Comparison of ENCODE assay signal across 9 mouse cellular contexts in the genomic region with DNA sequence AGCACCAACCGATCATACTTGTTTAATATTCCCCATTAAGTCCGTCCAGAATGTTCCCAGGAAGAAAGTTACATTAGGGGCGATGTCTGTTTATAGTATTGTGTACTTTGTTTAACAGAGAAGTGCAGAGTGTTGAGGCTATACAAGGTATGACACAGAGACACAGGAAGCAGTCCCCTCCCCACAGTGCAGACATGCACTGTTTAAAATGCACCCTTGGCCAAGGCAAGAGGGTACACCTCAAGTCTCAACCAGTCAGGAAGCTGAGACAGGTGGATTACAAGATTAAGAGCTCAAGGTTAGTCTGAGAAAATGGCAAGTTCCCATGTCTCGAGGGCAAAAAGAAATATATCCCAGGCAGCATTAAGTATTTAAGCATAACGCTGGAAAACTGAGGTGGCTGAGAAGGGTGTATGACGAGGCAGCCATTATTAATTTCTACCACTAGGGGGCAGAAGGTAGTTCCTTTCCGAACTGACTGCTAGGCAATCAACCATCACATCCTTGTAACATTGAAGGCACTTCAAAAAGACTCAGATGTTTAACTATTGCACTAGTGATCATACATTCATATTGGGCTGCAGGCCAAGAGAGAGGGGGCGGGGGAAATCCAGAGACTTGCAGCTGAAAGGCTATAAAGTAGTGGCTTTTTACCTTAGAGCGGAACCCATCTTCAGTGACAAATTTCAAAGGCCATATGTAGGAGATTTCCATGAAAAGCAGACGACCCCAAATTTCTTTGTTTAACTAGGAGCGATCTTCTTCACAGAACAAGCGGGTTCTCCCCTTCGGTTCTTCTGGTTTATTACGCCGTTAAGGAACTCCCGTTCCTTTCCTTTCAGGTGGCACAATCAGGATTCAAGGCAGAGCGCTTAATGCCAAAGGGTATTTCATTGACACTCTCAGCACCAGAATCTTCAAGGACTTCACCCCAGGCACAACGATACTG. TPM values are rescaled to one million over a fixed set of nuclear protein-coding genes. Genes with fewer than 3 reads are reported as not detected.
DNase-seq lines count a peak whose midpoint lies in the region; ATAC-seq and TF ChIP-seq lines count a peak whose summit lies in the region.
"Had no signal": no experiment of that assay in that cellular context is flagged by ENCODE, and none has a peak within 500 bp of the region (broad histone marks: within the 10 kb centered on the region; RNA-seq: fewer than 3 reads in every experiment).

No protein-coding gene starts in this region.

- peak; percentile 61 for TF ChIP-seq CTCF in heart, postnatal 0 days (IDR thresholded peaks at IDR 0.05; ENCODE audit: low read depth)

- H3K4me2 ChIP-seq in heart, postnatal 0 days (ENCODE audit: low read depth, low read length): no peak overlapping the region

- TF ChIP-seq EP300 in heart, postnatal 0 days (IDR thresholded peaks at IDR 0.05; ENCODE audit: low read depth): no peak

- DNase-seq in CD4-positive, CD25-positive, alpha-beta regulatory T cell, adult 2 months (ENCODE audit: low read depth, low spot score): peak; percentile 10
- peak; percentile 53 for DNase-seq in ES-CJ7 (ENCODE audit: low read depth, low spot score)
- DNase-seq in cerebellum, postnatal 36 days: peak; percentile 3 to 31
- no peak for DNase-seq in heart, postnatal 0 days (ENCODE audit: low spot score)
- DNase-seq in layer of hippocampus, adult 8-10 months (ENCODE audit: low spot score in 2 of 2): peak; percentile 6 to 26
- DNase-seq in lung, postnatal 36 days: peak; percentile 87
- peak; percentile 9 for DNase-seq in thymus, postnatal 4 days

- WGBS in heart, postnatal 0 days: 68% methylated on average over 18 of the region's 18 CpGs

- no peaks in the 10 kb centered on the region for H3K9me3 ChIP-seq in heart, postnatal 0 days (replicated peaks; ENCODE audit: control insufficient read depth, low read length)

- no peak overlapping the region for H3K9ac ChIP-seq in heart, postnatal 0 days (replicated peaks; ENCODE audit: low read depth, low read length)

- H3K4me1 ChIP-seq in heart, postnatal 0 days (ENCODE audit: control insufficient read depth, insufficient read depth): peaks cover 15% of the 10 kb centered on the region

- no peaks in the 10 kb centered on the region for H3K27me3 ChIP-seq in heart, postnatal 0 days (ENCODE audit: control insufficient read depth, insufficient read depth, low read length)

- no peak overlapping the region for H3K27ac ChIP-seq in heart, postnatal 0 days (ENCODE audit: low read depth)

- ATAC-seq in CD4-positive, CD25-positive, alpha-beta regulatory T cell, adult 4 months: no peak
- peak; percentile 36; the same call in 1 of the 2 replicates for ATAC-seq in heart, postnatal 0 days (ENCODE audit: insufficient read depth, low read depth)

- H3K36me3 ChIP-seq in heart, postnatal 0 days (replicated peaks; ENCODE audit: control insufficient read depth, insufficient read depth, low read length): no peaks in the 10 kb centered on the region

- H3K4me3 ChIP-seq in heart, postnatal 0 days (ENCODE audit: low read depth, low read length): no peak overlapping the region

RNA-seq across cellular contexts. Expression of gene Gm10295, which starts 27.8 kb away (rescaled TPM):
- not detected for polyA plus RNA-seq in CD4-positive, CD25-positive, alpha-beta regulatory T cell, adult 4 months (2017; shearing (Covaris generic))
- total RNA-seq in heart, postnatal 0 days (2014; rRNA removed; ENCODE audit: low replicate concordance): not detected in 2 replicates
- not detected in 2 replicates for polyA plus RNA-seq in heart, postnatal 0 days (2015; fragmentation: Nextera tagmentation; extraction: Ambion mirVana)
- total RNA-seq in layer of hippocampus, adult 8-10 months (2022): not detected
- total RNA-seq: neutrophil, adult 5-6 weeks had no signal
